Mouse (Mus musculus) adrenal gland, postnatal 10 days (tissue): ENCODE results near the gene Ggt5. TPM values are rescaled to one million over a fixed set of nuclear protein-coding genes. Genes with fewer than 3 reads are reported as not detected.

Experiments
- DNase-seq: peaks from one replicate; pipeline ENCODE4 v3.0.0; 2021; ENCODE audit warnings: mixed read lengths
- total RNA-seq, 2 experiments: library from RNA; stranded (reverse); gene quantifications; 2 replicates each; pipeline ENCODE4 v1.2.3; 2021

The Ggt5 gene
- total RNA-seq, 2 experiments from 2014 or later = 7.3 to 8.3 TPM

DNA sequence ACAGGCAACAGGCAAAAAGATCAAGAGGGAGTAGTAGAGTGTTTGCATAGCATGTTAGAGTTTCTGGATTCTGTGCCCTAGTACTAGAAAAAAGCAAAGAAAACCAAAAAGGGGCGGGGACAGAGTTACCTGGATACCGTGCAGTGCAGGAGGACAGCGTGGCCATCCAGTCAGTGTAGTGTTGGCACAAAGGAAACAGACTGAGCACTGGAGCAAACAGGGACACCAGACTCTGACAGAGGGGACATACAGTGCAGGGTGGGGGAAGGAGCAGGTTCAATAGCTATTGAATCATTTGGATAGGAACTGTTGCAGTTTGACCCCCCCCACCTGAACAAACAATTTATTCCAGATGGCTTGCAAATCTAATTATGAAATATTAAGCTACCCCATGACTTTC, 37.9 kb downstream of the Ggt5 start:
- DNase-seq = no peak

DNA sequence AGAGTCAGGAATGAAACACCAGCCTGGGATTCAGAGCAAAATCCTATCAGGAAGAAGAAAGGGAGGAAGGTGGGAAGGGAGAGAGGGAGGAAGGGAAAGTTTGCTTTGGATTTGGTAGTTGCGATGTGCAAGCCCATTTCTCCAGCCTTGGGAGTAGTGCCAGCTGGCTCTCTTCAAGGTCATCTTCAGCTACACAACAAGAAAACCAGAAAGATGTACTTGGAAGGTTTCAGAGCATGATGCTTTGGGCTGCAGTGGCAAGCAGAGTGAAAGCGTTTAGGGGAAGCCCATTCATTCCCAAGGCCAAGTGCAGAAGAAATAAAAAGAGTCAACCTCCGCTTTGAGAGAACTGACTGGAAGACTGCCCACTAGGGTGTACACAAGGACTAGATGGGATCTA, 38.4 kb downstream of the Ggt5 start:
- DNase-seq = peak; percentile 79

DNA sequence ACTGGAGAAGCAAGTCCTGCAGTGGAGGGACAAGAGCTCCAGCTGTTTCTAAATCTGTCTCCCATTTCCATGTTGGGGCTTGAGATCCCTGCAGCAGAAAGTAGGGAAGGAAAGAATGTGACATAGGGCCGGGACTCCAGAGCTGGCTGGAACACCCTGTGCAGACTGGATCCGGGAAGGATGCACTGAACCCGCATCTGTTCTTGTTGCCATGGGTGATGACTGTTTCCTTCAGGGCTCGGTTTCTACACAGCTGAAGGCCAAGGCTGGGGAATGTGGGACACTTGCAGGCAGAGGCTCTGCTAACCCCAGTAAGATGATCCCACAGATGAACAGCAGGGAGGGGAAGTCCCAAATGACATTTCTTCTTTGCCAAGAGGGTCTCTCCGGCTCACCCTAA, 43.5 kb downstream of the Ggt5 start:
- DNase-seq = no peak

DNA sequence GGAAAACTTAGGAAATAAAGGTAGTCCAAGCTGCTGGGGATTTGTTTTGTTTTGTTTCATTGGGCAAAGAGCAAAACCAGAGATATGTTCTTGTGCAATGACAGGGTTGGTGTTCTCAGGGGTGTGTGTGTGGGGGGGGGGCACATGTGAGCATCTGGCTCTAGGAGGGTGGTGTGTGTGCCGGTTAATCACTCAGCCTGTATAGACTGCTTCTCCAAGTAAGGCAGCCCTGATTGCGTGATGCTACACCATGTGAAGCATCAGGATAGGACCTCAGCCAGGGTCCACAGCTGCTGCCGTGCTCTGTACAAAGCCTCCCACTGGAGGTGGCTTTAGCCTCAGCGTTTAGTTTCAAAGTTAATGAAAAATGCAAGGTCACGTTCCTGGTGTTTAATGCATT, 43.9 kb downstream of the Ggt5 start:
- DNase-seq = no peak

DNA sequence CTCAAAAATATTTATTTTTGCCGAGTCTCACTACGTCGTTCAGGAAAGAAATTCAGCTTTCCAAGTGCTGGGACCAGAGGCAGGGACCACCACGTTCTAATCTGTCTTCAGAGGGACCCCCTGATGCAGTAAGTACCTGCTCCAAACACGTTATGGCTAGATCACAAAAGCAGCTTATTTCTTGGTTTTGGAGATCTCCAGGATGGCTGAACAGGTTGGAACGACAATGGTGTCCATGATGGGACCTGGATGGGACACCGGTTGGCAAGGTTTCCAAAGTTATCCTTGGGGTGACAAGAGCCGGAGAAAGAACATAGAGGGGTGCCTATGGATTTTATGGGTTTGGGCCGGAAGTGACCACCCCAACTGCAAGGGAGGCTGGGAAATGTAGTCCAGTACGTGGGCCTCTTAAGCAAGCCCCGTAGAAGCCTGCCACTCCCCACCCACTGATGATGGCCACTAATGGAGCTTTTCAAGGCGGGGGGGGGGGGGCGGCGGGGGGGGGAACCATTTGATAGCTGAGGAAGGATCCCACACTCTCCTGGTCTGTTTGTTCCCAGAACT, 44.5 kb downstream of the Ggt5 start:
- no peak for DNase-seq

DNA sequence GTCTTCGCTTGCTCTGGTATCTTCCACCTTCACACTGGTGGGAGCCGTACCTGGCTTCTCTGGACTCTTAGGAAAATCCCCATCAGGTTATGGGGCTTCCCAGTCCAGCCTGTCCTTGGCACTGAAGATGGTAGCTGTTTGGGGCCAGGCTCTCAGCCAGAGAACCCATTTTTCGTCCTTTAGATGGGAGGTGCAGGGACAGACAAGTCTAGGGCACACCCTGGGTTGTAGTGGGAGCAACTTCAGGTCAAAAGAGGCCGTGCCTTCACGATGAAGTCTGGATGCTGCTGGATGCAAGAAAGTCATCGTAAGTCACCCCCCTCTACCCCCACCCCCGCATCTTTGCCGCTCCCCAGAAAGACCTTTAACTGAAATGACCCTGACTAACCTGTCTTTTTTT, 45.5 kb downstream of the Ggt5 start:
- DNase-seq = no peak

DNA sequence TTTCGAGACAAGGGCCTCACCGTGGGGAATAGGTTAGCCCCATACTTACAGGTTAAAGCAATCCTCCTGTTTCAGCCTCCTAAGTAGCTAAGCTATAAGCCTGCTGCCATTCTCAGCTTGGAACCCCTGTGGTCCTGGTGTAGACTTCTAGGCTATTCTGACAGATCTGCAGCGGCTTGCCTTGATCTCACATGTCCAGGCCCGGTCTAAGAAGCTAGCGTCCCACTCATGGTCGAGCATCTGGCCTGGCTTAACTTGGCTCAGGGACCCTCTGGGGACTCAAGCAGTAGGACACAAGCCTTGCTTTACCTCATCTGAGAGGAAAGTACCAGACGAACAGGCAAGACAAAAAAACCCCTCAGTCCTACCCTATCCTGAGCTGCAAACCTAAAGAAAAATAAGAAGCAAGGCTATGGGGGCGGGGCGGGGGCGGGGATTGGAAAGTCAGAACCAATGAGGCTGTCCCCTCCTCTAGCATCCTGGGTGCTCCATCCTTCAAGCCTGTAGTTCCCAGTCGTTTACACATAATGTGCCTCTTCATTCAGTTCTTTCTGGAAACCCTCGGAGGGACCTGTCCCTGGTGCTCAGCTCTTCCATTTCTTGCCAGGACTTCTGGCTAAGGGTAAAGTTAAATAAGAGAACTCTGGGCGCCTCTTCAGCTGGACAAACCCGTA, 46.0 kb downstream of the Ggt5 start:
- no peak for DNase-seq

DNA sequence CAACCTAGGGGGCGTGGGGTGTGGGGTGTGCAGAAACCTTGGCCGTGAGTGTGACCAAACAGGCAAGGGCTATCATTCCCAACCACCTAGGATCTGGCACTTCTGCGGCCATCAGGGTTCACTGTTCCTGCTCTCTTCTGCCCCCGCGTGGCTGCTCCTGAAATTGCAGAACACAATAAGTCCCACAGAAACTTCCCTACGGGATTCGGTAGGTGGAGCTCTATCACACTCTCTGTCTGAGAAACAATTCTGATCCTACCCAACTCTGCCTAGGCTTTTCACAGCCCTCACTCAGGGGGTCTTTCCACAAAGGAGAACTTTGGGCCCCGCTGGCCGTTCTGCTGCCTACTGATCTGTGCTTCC, 46.5 kb downstream of the Ggt5 start:
- DNase-seq = peak; percentile 87

DNA sequence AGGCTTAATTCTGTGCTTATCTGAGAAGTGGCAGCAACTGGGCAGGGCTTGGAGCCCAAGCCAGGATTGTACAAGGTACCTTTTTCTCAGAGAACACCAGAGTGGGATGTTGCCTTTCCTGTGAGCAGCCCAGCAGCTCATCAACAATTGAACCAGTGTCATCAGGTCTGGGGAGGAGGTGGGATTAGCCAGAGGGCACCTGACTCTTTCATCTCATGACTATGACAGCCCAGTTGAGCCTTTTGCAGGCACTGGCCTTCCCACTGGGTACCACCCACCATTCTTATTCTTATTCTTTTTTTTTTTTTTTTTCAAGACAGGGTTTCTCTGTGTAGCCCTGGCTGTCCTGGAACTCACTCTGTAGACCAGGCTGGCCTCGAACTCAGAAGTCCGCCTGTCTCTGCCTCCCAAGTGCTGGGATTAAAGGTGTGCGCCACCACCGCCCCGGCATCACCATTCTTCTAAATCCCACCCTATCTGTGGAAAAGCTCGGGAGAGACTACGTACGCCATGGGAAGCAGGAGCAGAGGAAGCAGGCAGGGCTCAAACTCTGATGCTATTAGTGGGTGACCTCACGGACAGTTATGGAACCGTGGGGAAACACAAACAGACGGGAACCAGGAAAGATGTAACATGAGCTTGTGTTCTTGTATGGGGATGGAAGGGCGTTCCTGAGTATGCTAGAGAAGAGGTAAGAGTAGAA, 47.1 kb downstream of the Ggt5 start:
- DNase-seq = no peak

DNA sequence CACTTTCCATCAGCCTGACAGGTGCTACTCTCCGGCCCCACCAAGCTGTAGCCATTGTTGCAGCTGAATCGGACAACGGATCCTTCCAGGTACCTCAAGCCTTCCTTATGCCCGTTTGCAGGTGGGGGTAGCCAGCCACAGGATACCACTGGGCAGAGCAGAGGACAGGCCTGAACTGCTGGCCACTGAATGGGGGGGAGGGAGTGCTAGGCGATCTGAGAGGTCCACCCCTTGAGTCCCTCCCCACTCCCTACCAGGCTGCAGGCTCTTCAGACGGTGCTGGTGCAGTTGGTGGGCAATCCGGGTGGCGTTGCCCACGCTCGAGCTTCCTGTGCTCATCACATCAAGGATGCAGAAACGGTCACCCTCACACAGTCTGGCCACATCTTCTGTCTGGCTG, 48.6 kb downstream of the Ggt5 start:
- DNase-seq = no peak

DNA sequence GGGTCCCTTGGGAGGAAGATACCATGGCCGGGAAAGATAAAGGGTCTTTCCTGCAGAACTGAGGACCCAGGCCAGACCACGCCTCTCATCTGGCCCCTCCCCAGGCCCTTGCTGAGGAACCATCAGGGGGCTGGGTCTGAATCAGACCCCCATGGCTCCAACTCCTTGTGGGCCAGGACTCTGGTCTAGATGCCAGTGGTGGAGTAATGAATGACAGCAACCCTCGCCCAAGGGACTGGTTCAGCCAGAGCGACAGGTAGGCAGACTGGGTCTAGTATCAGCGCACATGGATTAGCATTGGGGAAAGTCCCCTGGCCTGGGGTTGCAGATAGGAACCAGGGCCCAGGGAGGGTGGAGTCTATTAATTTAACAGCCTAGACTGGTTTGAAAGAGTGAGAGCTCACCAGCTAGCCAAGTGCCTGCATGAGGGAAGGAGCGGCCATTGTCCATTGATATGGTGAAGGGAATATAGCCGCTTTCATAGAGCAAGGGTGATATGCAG, 52.6 kb downstream of the Ggt5 start:
- DNase-seq = no peak

DNA sequence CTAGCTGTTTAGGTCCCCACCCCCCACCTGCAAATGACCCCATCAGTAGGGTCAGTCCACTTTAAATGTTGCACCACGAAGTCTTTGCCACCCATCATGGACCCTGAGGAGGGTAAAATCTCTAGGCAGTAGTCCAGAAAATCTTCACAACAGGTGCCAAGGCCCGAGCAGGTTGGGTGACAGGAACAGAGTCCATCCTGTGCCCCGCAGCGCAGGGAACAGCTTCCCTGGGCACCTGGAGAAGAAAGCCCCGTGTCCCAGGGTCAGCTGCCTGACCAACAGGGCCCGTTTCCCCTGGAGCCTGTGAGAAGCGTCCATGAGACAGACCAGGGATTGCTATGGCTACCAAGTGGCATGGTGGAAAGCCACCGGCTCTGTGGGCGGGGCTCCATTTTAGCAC, 53.3 kb downstream of the Ggt5 start:
- no peak for DNase-seq

DNA sequence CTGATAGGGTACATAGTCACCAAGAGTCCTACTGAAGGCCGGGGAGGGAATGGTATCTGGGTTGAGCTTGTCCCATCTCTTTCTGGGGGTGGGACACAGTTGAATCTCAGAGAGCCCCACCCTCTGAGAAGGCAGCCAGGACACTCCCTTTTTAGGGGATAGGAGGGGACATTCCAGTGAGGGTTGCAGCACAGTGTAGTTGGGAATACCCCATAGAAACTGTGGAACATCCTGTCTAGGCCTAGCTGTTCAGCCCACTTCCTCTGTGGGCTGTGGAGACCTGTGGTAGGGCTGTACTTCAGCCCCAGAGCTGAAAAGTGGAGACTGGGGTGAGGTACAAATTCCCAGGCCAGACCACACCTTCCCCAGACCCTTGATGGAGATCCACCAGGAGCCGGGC, 53.8 kb downstream of the Ggt5 start:
- no peak for DNase-seq

DNA sequence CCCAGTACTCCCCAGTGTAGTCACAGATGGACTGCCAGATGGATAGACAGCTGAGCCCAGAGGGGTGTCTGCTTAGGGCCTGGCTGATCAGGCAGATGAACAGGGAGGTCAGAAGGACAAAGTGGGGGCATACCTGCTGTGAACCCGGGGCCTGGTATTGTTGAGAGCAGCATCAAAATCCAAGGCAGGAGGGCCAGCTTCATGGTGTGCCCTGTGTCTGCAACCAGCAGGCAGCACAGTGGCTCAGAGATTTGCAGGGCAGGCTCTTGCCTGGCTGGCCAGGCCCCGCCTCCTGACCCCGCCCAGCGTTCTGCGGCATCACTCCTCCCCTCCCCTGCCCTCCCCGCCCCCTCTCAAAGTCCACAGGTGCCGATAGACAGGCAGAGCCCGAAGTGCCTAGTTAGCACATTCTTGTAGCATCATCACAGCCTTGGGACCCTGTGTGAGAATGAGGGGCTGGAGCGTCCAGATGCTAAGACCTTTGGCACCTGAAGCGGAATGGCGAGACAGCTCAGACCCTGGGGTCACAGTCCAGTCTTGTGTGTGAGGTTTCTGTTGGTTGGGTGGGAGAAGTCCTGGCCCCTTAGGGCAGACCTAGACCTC, 54.7 kb downstream of the Ggt5 start, which contains the start of gene Susd2:
TSS of gene Susd2 (minus strand) at position 268 of the 603 bp plus-strand sequence.
- peak; percentile 73 for DNase-seq

DNA sequence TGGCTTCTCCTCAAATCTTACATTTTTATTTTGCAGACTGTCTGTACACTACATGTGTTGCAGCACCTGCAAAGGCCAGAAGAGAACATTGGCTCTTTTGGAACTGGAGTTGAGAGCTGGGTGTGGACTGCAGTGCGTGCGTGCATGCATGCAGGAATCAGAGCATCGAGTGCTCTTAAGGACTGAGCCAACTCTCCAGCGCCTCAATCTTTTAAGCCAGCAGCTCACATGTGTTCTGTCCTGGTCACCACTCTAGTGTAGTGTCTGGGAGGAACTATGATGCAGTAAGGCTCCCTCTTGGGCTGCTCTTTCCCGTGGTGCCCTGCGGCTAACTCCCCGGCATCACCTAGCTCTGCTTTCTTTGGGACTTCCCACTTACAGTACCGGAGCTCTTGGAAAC, 56.5 kb downstream of the Ggt5 start:
- DNase-seq = no peak

DNA sequence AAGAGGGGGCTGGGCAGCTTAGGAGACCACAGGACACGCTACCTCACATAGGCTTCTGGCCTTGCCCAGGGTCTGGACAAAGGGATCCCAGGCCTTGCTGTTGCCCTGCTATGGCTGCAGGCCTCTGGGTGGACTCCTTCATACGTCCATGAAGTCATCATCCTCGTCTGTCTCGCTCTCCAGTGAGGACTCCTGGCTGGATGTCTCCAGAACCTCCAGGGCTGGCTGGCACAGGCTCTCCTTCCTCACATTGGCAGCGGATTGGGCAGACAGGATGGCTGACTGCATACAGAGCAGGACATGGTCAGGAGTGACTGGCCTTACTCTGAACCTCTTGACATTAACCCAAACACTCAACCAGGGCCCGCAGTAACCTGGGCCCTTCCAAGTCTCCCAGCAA, 57.3 kb downstream of the Ggt5 start:
- no peak for DNase-seq

DNA sequence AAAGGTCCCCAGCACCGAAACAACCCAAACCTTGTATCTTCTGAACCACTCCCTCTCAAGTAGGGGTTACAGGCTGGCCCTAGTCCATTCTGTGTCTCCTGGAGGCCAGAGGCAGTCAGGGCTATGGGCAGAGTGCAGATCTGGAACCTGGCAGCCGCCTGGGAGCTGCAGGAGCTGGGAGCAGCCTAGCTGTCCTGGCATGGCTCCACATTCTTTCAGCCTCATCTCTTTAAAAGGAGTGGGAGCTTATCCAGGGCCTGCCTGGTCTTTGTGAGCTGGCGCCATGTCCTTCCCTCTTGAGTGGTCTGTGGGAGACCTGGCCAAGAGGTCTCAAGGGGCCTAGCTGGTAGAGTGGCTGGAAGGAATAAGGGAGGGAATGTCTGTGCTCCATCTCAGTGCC, 58.2 kb downstream of the Ggt5 start:
- DNase-seq = peak; percentile 48

DNA sequence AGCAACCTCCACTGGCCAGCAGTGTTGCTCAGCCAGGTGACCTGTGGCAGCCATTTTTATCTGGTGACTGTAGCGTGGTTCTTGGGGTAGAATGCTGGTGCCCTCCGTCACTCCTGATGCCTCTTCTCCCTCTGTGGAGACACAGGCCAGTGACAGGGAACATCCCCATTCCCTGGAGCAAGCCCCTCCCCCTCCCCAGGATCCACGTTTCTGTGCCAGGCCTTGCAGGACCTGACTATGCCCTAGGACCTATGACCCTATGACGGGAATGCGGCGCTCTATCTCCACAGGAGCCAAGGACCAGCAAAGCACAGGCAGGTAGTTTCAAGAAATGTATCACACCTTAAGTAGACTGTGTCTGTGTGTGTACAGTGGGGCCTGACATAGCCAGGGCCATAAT, 59.0 kb downstream of the Ggt5 start:
- no peak for DNase-seq

DNA sequence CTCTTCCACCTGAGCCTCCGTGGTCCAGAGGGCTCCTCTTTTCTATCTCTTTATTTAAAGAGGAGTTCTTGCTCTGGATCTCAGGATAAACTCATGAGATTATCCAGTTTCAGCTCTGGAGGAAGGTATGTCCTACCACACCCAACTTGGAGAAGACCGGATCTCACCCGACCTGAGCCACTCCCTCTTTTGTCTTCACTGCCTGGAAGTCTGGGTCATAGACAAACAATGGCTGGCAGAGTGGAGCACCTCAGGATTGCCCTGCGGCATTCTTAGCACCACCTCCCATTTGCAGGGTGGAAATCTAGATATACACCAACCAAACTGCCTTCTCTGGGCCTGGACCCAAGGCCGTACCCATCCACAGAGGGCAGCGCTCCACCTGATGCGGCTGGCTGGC, 59.9 kb downstream of the Ggt5 start:
- no peak for DNase-seq

DNA sequence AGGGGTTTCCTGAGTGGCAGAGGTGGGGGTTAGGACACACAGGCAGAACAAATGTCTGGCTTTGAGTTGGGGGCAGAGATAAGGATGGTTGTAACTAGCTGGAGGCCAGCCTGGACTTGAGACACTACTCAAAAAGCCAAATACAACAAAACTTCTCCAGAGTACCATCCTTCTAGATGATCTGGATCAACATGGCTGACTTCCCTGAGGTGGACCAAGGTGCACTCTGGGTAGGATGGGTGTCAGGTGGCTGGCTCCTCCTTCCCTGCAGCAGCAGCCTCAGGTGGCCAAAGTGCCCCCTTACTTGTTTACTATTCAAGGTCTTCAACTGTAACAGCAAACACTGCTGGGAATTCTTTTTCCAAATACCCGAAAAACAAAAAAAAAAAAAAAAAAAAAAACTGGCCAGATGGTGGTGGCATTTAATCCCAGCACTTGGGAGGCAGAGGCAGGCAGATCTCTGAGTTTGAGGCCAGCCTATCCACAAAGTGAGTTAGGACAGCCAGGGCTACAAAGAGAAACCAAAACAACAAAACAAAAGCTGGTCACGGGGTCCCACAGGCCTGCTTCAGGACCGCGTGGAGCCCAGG, 60.4 kb downstream of the Ggt5 start:
- DNase-seq = no peak

DNA sequence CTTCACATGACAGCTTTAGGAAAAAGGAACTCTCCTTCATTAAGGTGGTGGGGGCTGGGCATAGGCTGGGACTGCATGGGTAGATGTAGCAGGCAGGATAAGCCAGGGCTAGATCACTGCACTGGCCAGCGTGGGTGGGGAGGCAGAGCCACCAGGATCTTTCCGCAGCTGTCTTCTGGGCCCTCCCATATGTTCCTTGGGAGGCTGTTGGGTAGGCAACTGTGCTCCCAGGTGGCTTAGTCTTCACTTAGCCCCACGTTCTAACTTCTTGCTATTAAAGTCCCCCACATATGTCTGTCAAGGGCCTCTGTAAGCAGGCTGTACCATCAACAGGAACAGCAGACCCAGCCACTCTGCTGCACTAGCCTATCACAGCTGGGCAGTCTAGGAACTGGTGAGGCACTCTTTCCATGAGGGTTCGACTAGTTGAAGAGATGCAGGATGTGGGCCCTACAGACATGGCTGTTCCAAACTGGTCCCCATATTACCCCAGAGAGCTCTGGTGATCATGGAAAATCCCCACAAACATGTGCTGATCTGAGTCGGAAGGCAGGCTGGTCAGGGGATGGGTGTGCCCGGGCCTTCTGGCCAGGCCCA, 61.3 kb downstream of the Ggt5 start:
- DNase-seq = no peak

DNA sequence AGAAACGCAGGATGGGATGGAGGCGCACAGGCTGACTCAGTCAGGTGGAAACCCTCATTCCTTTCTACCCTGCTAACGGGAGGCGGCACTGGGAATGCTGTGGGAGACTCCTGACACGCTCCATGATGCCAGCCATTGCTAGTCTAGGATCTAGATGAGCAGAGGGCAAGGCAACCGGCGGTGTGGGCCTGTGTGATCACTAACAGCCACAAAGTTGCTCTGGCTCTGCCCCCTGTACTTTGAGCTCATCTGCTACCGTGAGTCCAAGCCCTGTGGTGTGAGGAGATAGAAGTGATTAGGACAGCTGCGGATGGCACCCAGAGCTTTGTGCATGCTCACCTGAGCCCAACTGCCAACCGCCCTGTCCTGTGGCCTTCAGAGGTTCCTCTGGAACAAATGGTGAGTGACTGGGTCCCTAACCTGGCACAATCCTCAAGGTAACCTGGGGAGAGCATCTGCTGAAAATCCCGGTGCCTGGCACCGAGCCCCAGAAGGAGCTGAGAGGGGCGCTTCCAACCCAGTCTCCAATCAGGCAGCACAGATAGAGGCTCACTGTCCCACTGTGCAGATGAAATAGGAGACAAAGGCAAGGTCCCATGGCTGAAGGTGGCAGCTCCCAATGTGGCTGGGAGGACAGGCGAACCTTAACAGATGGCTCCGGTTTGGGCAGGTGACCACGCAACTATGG, 62.4 kb downstream of the Ggt5 start:
- DNase-seq = no peak
